Mouse (Mus musculus) ES-E14 (cell line): ENCODE measurements around the gene Pdlim1.

Experiments used
- CHD2 ChIP-seq: IDR thresholded peaks from 2 replicates; pipeline ENCODE4 v1.6.1; 2014; ENCODE audit warnings: mild to moderate bottlenecking, low read depth, low read length, inconsistent platforms
- HCFC1 ChIP-seq: IDR thresholded peaks from 2 replicates; pipeline ENCODE4 v1.6.1; 2012; ENCODE audit warnings: low read length, inconsistent platforms, borderline replicate concordance; ENCODE audit not compliant: insufficient read depth
- MAFK ChIP-seq: IDR thresholded peaks from 2 replicates; pipeline ENCODE4 v1.6.1; 2014; ENCODE audit warnings: mild to moderate bottlenecking, low read depth, low read length, inconsistent platforms; ENCODE audit not compliant: insufficient read depth
- ZC3H11A ChIP-seq: IDR thresholded peaks from 2 replicates; pipeline ENCODE4 v1.6.1; 2012; ENCODE audit warnings: low read depth, mild to moderate bottlenecking, inconsistent platforms, low read length, borderline replicate concordance
- ZNF384 ChIP-seq: IDR thresholded peaks from 2 replicates; pipeline ENCODE4 v1.6.1; 2012; ENCODE audit warnings: low read depth, low read length, inconsistent platforms

GRCm38 (mm10) chr19:40246646-40247267 is 24.9 kb downstream of the Pdlim1 start:
- TF ChIP-seq HCFC1 (no peak), ZNF384 (no peak), ZC3H11A (no peak), MAFK (no peak), CHD2 (no peak)
